Mouse (Mus musculus) cerebellum, adult 2 months (tissue): ENCODE results near the gene Mog.

ENCODE experiments used
- CTCF ChIP-seq: fragments of 200-500 bp; IDR thresholded peaks from 2 replicates; pipeline ENCODE4 v1.5.1; 2011; ENCODE audit warnings: low read depth, mild to moderate bottlenecking, control low read depth, low read length, moderate library complexity, borderline replicate concordance; ENCODE audit not compliant: insufficient read depth
- POLR2A ChIP-seq: fragments of 200-500 bp; IDR thresholded peaks from 2 replicates; pipeline ENCODE4 v1.6.1; 2011; ENCODE audit warnings: low read length, control low read depth, borderline replicate concordance; ENCODE audit not compliant: insufficient read depth

DNA sequence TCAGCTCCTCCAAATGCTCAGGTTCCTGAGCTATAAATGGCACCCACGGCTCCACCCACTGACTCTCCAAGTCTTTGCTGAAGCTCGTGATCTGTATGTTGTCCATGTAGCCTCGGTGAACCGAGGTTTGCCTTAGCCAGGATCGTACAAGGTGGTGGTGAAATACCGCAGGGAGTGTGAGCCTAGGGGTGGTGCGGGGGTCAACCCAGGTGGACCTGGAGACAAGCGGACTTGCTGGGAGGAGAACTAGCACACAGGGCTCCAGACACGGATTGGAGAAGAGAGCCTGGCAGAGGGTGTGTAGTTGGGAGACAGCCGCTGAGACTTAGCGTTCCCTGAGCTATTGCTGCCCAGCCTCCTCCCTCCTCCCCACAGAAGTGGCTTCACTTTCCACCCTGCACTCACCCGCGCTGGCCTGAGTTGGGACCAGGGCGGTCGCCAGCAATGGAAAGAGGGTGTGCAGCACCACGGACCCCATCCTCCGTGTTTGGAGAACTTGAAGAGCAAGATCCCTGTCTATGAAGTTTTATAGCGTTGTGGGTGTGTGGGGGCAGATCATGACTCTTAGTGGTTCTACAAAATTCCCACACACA is 41.9 kb downstream of the Mog start, which contains the start of gene 2410137M14Rik:
- TF ChIP-seq CTCF (no peak), POLR2A (no peak)
